Mouse (Mus musculus): Measurements from ENCODE around the gene Ifngr1.

GRCm38 (mm10) chr10:19609125-19609524, 17.4 kb downstream of the Ifngr1 start:
- TF ChIP-seq CTCF (IDR thresholded peaks at IDR 0.05; ENCODE audit: low read depth, low read length) (no peak), TAL1 (conservative IDR thresholded peaks at IDR 0.05; ENCODE audit: low read depth, low read length) (no peak)
